Mouse (Mus musculus) cerebellum, postnatal 10 days (tissue): Measurements from ENCODE around the gene Msl3.
A peak's percentile ranks its signal among the peaks of the same experiment; 100 is the strongest.

ENCODE experiments used
- DNase-seq, 2 experiments: peaks; one replicate each; pipeline ENCODE4 v3.0.0; 2021; ENCODE audit warnings: mixed read lengths in 2 of 2

Msl3 gene

DNA sequence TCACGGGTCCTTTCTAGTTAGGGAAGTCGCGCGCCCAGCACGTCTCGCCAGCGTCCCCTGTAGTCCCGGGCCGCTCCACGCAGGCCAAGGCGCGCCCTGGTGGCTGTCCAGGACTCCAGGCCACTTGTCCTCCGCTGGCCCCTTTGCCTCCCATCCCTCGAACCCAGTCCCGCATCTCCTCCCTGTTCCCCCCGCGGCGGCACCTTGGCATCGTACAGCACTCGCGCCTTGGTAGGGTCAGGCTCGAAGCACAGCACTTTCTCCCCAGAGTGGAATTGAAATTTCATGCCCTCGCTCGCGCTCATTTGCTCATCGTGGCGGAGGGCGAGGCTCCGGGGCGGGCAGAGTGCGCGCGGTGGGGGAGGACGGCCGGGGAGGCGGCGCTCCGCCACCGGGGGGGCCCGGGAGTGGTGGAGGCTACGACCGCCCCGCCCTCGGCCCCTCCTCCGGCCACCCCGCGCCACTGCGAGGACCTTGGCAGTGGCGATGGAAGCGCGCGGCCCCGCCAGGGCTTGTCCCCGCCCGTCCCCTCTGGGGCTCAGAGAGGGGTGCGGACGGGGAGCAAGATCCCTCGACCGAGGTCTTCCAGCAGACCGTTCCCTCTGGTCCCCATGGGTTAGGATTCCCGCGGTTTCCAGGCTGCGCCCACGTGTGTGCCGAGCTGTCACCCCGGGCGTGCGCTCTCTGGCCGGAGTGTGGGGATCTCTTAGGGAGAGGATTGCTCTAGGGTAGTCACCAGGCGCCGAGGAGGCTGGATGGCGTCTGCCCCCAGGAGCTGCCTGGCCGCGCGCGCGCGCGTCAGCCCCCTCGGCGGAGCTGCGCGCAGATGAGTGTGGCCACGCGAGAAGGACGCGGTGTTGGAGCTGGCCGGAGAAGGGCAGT is at the start of gene Msl3:
Msl3 (minus strand) TSS at position 374 of the 882 bp plus-strand sequence.
- DNase-seq = peak; percentile 91 to 95

DNA sequence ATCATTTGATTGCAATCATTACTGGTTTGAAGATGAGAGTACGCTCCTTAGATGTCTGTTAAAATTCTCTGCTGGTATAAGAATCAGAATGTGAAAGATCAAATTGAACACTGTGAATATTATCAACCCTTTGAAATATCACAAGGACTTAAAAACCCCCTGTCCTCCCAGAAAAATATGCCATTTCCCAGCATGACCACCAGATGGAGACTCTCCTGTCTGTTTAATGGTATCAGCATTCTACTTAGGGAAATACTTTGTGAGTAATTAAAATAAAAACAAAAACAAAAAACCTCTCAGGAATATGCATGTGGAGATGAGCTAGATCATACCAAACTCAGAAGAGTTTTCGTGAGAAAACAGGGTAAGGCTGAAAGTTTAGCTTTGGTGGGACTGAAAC is 44.3 kb upstream of the Msl3 start:
- peak; percentile 12 to 23 for DNase-seq

DNA sequence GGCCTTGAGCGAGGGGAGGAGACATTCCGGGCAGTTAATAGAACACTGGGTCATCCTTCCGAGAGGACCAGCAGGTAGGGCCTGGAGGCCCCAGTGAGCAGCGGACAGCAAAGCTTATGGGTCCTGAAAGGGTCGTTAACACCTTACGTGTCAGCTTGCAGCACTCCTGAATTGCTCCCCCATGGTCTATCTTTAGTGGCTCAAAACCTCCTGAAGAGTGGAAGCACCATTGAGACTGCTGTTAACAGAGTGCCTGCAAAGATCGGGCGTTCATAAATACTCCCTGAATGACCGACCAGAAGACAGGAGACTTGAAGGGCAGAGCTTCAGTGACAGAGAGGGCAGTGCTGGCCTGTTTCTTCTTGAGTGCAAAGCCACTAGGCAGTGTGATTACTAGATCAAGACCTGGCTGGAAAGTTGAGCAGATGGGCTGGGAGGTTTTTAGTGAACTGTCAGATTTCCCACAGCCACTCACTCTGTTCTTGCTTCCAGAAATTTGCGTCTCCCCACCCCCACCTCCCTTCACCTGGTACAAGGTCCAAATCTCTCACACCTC is 787 bp upstream of the Msl3 start:
- DNase-seq = peak; percentile 18 to 61

DNA sequence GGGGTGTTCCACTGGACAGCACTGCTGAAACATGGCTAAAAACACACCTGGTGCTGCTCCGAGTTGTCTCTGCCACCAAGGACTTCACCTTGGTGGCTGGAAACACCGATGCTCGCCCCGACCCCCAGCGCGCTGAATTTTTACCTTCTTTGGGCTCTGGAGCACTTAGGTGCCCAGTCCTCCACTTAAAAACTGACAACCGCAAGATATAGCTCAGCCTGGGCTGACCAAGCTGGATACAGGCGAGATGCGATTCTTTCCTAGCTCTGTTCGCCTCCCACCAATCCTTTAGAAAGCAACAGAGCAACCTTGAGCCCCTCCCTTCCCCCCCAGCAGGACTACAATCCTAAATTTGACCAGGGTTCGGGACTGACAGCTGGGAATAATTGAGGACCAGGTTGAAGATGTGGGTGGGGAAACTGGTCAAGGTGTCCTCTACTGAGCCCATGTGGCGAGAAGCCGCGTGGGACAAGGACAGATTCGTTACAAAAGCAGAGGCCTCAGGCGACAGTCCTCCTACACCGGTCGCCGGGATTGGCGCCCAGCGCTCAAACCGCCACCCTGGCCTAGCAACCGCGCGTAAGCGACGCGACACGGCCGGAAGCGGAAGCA is 679 bp downstream of the Msl3 start:
- no peak for DNase-seq

DNA sequence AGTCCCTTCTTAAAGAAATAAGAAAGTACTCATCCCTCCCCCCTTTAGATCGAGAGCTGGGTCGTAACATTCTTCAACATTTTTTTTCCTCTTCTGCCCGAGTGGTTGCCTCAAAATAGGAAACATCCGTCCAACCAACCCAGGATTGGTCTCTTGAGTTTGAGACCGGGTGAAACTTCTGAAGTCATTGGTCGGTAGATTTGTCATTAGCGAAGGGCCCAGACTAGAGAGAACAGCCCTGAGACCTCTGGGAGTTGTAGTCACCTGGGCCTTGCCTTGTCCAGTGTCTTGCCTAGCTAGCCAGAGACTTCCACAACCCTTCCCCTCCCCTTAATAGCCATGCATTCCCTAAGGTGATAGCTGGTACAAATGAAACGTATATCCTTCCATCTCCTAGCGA is 1.3 kb downstream of the Msl3 start:
- peak; percentile 64 to 67 for DNase-seq

DNA sequence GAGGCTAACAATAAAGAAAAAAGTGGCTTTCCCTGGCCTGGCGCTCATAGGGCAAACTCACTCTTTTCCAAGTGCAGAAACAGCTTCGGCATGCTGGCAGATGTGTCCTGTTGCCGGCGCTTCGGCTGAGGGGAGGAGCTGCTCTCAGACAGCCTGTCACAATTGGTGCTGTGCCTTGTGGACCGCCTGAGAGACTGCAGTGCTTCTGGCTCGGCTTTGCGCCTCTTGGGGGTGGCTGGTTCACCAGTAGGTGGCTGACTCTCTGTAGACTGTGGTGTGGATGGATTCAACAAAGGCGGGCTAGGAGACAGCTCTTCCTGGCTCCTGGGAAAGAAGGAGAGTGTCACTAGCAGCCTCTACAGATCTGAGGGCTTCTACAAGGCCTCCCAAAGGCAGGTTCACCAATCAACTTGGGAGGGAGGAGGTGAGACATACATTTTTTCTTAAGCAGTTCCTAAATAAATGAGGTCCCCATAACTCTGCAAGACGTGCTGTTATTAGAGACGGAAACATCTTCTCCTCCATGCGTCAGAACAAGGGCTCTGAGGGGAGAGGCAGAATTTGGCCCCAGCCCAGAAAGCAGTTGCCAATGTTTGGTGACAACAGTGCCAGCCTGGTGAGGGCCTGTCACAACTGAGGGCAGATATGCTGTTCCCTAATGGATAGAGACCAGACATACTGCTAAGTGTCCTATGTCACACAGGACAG is 9.6 kb downstream of the Msl3 start:
- DNase-seq = peak; percentile 23 to 35

DNA sequence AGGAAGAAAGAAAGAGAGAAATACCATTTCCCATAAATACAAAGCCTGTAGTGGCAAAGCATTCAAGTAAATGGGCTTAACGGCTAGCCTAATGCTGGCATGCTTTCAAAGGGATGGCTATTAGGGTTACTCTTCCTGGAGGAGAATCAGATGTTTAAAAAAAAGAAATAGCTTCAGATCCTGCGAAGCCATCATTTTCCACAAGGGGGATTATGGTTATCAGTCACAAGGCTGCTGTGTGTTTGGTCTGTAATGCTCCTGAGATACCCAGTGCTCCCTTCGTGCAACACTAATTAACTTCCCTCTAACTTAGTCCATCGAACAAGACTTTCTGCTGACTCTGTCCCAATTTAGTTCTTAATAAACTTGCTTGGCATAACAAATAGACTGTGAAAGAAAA is 13.5 kb downstream of the Msl3 start:
- peak in 1 of 2 experiments; percentile 4 for DNase-seq

DNA sequence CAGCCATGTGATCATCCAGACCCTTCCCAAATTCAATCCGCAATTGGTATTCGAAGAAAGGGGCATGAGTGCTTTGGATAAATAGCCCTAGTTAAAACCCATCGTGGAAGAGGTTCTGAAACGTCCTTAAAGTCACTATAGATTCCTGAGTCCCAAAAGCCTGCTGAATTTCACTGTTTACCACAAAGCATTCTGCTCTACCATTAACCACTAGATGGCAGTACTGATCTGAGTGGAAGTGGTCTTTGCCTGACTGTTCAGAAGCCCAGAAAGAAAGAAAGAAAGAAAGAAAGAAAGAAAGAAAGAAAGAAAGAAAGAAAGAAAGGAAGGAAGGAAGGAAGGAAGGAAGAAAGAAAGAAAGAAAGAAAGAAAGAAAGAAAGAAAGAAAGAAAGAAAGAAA is 13.9 kb downstream of the Msl3 start:
- peak; percentile 56 to 66 for DNase-seq

DNA sequence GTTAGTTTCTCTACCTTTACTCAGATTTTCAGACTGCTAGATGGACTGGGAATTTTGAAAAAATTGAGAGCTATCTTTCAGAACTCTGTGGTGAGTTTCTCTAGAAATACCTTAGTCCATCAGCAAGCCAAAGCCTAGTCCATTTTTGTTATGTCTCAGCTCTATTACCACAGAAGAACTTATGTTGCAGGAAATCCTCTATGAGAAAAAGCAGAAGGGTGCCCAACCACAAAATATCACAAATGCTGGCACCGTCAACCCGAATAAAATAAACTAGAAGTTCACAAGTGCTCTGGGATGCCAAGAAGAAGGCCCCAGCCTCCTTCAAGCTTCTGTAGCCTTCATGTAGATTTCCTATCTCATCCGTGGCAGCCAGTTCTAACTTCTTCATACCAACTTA is 14.4 kb downstream of the Msl3 start:
- DNase-seq = no peak

DNA sequence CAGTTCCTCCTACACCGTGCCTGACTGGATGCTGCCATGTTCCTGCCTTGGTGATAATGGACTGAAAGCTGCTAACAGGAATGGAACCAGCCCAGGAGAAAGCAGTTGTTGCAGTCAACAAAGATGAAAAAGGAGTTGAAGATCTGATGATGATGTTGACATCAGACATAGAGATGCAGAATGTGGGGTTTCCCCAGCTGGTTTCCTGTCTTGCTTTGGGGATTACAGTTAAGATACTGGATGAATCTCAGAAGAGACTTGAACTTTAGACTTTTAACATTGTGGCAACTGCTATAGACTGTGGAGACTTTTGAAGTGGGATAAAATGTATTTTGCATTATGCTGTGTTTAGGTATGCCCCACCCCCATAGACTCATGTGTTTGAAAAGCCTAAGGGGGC is 15.9 kb downstream of the Msl3 start:
- no peak for DNase-seq

DNA sequence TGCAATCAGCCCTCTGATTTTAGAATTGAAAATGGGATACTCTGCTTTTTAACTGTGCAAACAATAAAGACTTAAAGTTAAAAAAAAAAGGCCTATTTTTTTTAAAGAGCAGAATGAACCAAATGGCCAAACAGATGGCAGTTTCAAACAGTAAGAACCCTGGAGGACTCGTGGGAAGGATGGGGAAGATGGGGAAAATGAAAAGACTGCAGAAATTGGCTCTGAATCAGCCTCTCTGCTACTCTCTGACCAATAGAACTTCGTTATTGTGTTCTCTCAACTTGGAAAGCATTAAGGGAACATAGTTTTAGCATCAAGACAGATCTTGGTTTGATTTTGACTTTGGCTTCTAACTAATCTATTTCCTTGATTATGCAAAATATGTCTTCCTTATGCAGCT is 24.4 kb downstream of the Msl3 start:
- no peak for DNase-seq

DNA sequence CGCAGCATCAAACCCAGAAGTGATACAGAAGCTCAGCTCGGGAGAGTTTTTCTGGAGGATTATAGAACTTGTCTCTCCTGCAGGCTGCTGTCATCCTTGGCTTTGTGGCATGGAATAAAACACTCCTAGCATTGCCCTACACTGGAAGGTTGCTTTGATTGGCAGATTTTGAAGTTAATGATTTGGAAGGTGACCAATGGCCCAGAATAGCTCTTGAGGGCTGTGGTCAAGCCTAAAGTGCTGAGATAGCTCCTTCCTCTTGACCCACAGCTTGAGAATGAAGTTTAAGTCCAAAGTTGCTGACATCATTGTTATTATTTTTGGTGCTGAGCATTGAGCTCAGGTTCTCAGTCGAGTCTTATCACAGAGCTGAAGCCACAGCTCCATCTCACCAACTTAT is 26.0 kb downstream of the Msl3 start:
- DNase-seq = no peak

DNA sequence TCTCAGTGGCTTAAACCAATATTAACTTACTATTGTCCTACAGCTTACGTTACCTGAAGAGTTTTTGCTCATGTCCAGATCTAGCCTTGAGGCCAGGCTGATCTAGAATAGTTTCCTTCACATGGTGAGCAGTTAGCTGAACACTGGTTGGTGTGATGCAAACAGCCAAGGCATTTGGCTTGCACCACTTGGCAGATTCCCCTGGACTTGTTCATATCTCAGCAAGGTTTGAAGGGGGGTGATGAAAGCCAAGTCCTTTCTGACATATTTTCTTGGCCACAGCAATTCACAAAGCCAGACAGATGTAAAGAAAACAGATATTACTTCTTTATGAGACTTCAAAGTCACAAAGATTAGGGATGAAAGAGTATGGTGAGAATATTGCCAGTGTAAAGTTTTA is 30.2 kb downstream of the Msl3 start:
- DNase-seq = peak; percentile 8 to 9

DNA sequence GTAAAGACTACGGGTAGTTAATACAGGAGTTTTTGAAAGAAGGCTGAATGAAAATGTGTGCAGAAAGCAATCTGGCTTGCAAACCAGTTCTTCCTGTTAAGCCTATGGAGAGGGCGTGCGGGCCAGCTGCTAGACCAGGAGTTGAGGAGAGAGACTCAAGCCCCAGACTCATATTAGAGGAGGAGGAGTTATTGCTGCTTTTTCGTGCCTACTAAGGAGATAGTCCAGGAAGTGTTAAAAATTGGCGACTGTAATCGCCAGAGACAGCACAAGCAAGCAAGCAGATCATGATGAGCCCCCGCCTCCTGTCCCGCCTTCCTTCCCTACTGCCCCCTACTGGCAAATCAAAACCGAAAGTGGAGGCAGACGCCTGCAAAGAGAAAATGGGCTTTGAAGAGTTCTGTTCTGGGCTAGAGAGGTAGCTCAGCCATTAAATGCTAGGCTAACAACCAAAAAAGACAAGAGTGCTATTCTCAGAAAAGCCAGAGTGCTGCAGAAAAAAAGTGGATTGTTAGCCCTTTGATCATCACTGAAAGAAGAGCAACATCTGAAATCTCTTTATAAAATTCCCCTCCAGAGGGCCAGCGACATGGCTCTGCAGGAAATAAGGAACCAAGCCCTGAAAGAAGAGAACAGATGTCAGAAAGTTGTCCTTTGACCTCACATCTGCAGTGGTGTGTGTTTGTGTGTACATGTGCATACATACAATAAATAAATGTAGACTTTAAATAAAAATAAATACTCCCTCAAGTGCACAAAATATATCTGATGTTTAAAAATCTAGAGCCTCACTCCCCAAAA is 33.9 kb downstream of the Msl3 start:
- DNase-seq = peak; percentile 84 to 86
